Comparison of ENCODE assay signal across 9 mouse cellular contexts in genomic region chr9:79806317-79807075, GRCm38 (mm10). TPM values are rescaled to one million over a fixed set of nuclear protein-coding genes. Genes with fewer than 3 reads are reported as not detected.
A peak's percentile ranks its signal among the peaks of the same experiment; 100 is the strongest.
DNase-seq lines count a peak whose midpoint lies in the region; ATAC-seq and TF ChIP-seq lines count a peak whose summit lies in the region.
"Had no signal": no experiment of that assay in that cellular context is flagged by ENCODE, and none has a peak within 500 bp of the region (broad histone marks: within the 10 kb centered on the region; RNA-seq: fewer than 3 reads in every experiment).

No protein-coding gene starts in this region.

- no peak for DNase-seq in heart, adult 2 months
- peak; percentile 25 for DNase-seq in ovary, postnatal 14 days (ENCODE audit: low spot score)
- DNase-seq in ovary, postnatal 10 days (ENCODE audit: low spot score), result no peak
- DNase-seq in forebrain, embryonic 14.5 days (ENCODE audit: low spot score), result peak; percentile 80
- DNase-seq in spleen, postnatal 14 days (ENCODE audit: low spot score in 2 of 2), result no peak
- no peak for DNase-seq in thymus, postnatal 4 days

- no peak overlapping the region for H3K27ac ChIP-seq in heart, adult 2 months
- H3K27ac ChIP-seq in heart, embryonic 12.5 days (ENCODE audit: poor library complexity, severe bottlenecking), result no peak overlapping the region
- H3K27ac ChIP-seq in forebrain, embryonic 14.5 days (ENCODE audit: low read depth, low read length), result no peak overlapping the region
- H3K27ac ChIP-seq in midbrain, embryonic 15.5 days, result no peak overlapping the region
- H3K27ac ChIP-seq: stomach, embryonic 15.5 days had no signal

- TF ChIP-seq EP300 in heart, adult 2 months (IDR thresholded peaks at IDR 0.05; ENCODE audit: insufficient read depth, low read depth, low read length), result no peak

- H3K4me1 ChIP-seq in heart, adult 2 months (ENCODE audit: control insufficient read depth, insufficient read depth, low read length), result peaks cover 5% of the 10 kb centered on the region
- H3K4me1 ChIP-seq in heart, embryonic 12.5 days (replicated peaks), result peaks cover 9% of the 10 kb centered on the region
- no peaks in the 10 kb centered on the region for H3K4me1 ChIP-seq in forebrain, embryonic 14.5 days (ENCODE audit: control insufficient read depth, insufficient read depth, low read length)
- H3K4me1 ChIP-seq in midbrain, embryonic 15.5 days, result no peaks in the 10 kb centered on the region

- WGBS in heart, adult 2 months, result 50% methylated on average over 12 of the region's 12 CpGs
- 45% methylated on average over 12 of the region's 12 CpGs for WGBS in heart, embryonic 12.5 days
- WGBS in forebrain, embryonic 14.5 days, result 50% methylated on average over 12 of the region's 12 CpGs
- WGBS in midbrain, embryonic 15.5 days, result 48% methylated on average over 12 of the region's 12 CpGs

- H3K9ac ChIP-seq in heart, adult 2 months (ENCODE audit: low read depth, low read length), result no peak overlapping the region
- H3K9ac ChIP-seq in heart, embryonic 12.5 days, result no peak overlapping the region
- no peak overlapping the region for H3K9ac ChIP-seq in forebrain, embryonic 14.5 days (ENCODE audit: low read length)
- H3K9ac ChIP-seq in midbrain, embryonic 15.5 days, result no peak overlapping the region
- H3K9ac ChIP-seq: stomach, embryonic 15.5 days had no signal

- intact Hi-C loops in heart, adult 2 months (cut with DNase I), result loop anchor here (1.0 to 5.0 kb wide), 3 partner anchors 61 to 196 kb away; no protein-coding TSS in a partner anchor

- TF ChIP-seq POLR2A in heart, adult 2 months (IDR thresholded peaks at IDR 0.05; ENCODE audit: insufficient read depth, low read depth, low read length), result no peak

- no peaks in the 10 kb centered on the region for H3K27me3 ChIP-seq in heart, adult 2 months (ENCODE audit: control insufficient read depth, insufficient read depth, low read length)
- H3K27me3 ChIP-seq in heart, embryonic 12.5 days (replicated peaks), result no peaks in the 10 kb centered on the region
- H3K27me3 ChIP-seq in forebrain, embryonic 14.5 days (replicated peaks; ENCODE audit: control insufficient read depth, insufficient read depth, low read length), result no peaks in the 10 kb centered on the region
- H3K27me3 ChIP-seq in midbrain, embryonic 15.5 days (replicated peaks), result no peaks in the 10 kb centered on the region
- H3K27me3 ChIP-seq: stomach, embryonic 15.5 days had no signal

- ATAC-seq in heart, embryonic 12.5 days (ENCODE audit: insufficient number of reproducible peaks, low FRiP score), result no peak
- peak; percentile 63; the same call in 1 of the 2 replicates for ATAC-seq in forebrain, embryonic 14.5 days
- peak; percentile 50; the same call in 1 of the 2 replicates for ATAC-seq in midbrain, embryonic 15.5 days (replicated peaks)

- H3K9me3 ChIP-seq in heart, embryonic 12.5 days (replicated peaks), result no peaks in the 10 kb centered on the region
- H3K9me3 ChIP-seq in forebrain, embryonic 14.5 days (replicated peaks; ENCODE audit: control insufficient read depth, low read length), result no peaks in the 10 kb centered on the region
- no peaks in the 10 kb centered on the region for H3K9me3 ChIP-seq in midbrain, embryonic 15.5 days
- H3K9me3 ChIP-seq: stomach, embryonic 15.5 days had no signal

- H3K4me2 ChIP-seq in heart, embryonic 12.5 days, result no peak overlapping the region
- no peak overlapping the region for H3K4me2 ChIP-seq in forebrain, embryonic 14.5 days (ENCODE audit: low read length)
- H3K4me2 ChIP-seq in midbrain, embryonic 15.5 days, result no peak overlapping the region
- H3K4me2 ChIP-seq: stomach, embryonic 15.5 days had no signal

- H3K4me3 ChIP-seq in heart, adult 2 months, result no peak overlapping the region; the same call in 1 of the 2 replicates
- no peak overlapping the region for H3K4me3 ChIP-seq in heart, embryonic 12.5 days
- H3K4me3 ChIP-seq in forebrain, embryonic 14.5 days (ENCODE audit: low read depth, low read length), result no peak overlapping the region
- no peak overlapping the region for H3K4me3 ChIP-seq in midbrain, embryonic 15.5 days
- H3K4me3 ChIP-seq: stomach, embryonic 15.5 days had no signal

- no peaks in the 10 kb centered on the region for H3K79me2 ChIP-seq in heart, adult 2 months (replicated peaks; ENCODE audit: control insufficient read depth, insufficient read depth, low read length)

- peak; percentile 93 for TF ChIP-seq CTCF in heart, adult 2 months (IDR thresholded peaks at IDR 0.05)

- peaks cover 5% of the 10 kb centered on the region for H3K36me3 ChIP-seq in heart, adult 2 months (ENCODE audit: control insufficient read depth, insufficient read depth, low read length)
- H3K36me3 ChIP-seq in heart, embryonic 12.5 days, result no peaks in the 10 kb centered on the region
- H3K36me3 ChIP-seq in forebrain, embryonic 14.5 days (ENCODE audit: control insufficient read depth, insufficient read depth, low read length), result no peaks in the 10 kb centered on the region
- no peaks in the 10 kb centered on the region for H3K36me3 ChIP-seq in midbrain, embryonic 15.5 days (replicated peaks)
- H3K36me3 ChIP-seq: stomach, embryonic 15.5 days had no signal

RNA-seq across cellular contexts. Expression of gene Tmem30a, which starts 13.2 kb away (rescaled TPM):
- total RNA-seq in heart, adult 2 months (2021), result 10 to 100 TPM; 56.0 to 65.5 TPM
- 23.6 and 34.6 TPM in 2 replicates for polyA plus RNA-seq in heart, adult 2 months (2012; rRNA removed)
- 109 and 111 TPM in 2 replicates for polyA plus RNA-seq in heart, embryonic 12.5 days (2016; fragmentation: Nextera tagmentation; extraction: Ambion mirVana)
- 91.2 and 108 TPM in 2 replicates for polyA plus RNA-seq in forebrain, embryonic 14.5 days (2014; fragmentation: Nextera tagmentation; extraction: Ambion mirVana)
- 113 and 114 TPM in 2 replicates for polyA plus RNA-seq in midbrain, embryonic 15.5 days (2015; fragmentation: Nextera tagmentation; extraction: Ambion mirVana)

RNA-seq across cellular contexts. Expression of gene Cox7a2, which starts 46.8 kb away (rescaled TPM):
- 1,000 to 10,000 TPM in 1 of 2 experiments, 100 to 1,000 TPM in 1; 911 to 1,089 TPM for total RNA-seq in heart, adult 2 months (2021)
- polyA plus RNA-seq in heart, adult 2 months (2012; rRNA removed), result 582 and 1,119 TPM in 2 replicates
- 1,256 and 1,264 TPM in 2 replicates for polyA plus RNA-seq in heart, embryonic 12.5 days (2016; fragmentation: Nextera tagmentation; extraction: Ambion mirVana)
- polyA plus RNA-seq in forebrain, embryonic 14.5 days (2014; fragmentation: Nextera tagmentation; extraction: Ambion mirVana), result 791 and 901 TPM in 2 replicates
- 735 and 766 TPM in 2 replicates for polyA plus RNA-seq in midbrain, embryonic 15.5 days (2015; fragmentation: Nextera tagmentation; extraction: Ambion mirVana)

Comparison
In these comparisons a context has a peak if more than half of its experiments do, and no peak if none do; other contexts are left out.
1. DNase-seq: peak in ovary, postnatal 14 days (single experiment) and forebrain, embryonic 14.5 days (single experiment); none in heart, adult 2 months (0 of 2), ovary, postnatal 10 days (single experiment), spleen, postnatal 14 days (0 of 2) and thymus, postnatal 4 days (single experiment).